Mouse (Mus musculus): Measurements from ENCODE around the gene Snx4.

DNA sequence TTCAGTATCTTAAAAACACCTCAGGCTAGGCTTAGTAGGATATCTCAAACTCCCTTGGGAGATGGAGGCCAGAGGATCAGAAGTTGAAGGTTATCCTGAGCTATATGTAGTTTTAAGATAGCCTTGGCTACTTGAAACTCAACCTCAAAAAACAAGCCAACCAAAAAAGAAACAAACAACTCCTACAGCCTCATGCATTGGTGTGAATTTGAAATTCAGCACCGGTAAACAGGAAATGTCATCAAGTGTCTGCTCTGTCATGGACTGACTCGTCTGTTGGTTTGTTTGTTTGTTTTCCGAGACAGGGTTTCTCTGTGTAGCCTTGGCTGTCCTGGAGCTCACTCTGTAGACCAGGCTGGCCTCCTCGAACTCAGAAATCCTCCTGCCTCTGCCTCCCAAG, 20.6 kb downstream of the Snx4 start:
- TF ChIP-seq CTCF (IDR thresholded peaks at IDR 0.05) = no peak
- TF ChIP-seq EP300 (IDR thresholded peaks at IDR 0.05; ENCODE audit: insufficient read depth, low read depth, low read length) = no peak
